Mouse (Mus musculus) embryonic fibroblast, embryonic 13.5 days (primary cell): ENCODE results near the gene Cops7a.

Source experiments
- CTCF ChIP-seq: IDR thresholded peaks from 2 replicates; pipeline ENCODE4 v1.5.1; 2011; ENCODE audit warnings: mild to moderate bottlenecking, control low read depth, low read length, moderate library complexity, borderline replicate concordance; ENCODE audit not compliant: insufficient read depth
- POLR2A ChIP-seq: IDR thresholded peaks from 2 replicates; pipeline ENCODE4 v1.6.1; 2011; ENCODE audit warnings: low read depth, mild to moderate bottlenecking, control low read depth, low read length, moderate library complexity

DNA sequence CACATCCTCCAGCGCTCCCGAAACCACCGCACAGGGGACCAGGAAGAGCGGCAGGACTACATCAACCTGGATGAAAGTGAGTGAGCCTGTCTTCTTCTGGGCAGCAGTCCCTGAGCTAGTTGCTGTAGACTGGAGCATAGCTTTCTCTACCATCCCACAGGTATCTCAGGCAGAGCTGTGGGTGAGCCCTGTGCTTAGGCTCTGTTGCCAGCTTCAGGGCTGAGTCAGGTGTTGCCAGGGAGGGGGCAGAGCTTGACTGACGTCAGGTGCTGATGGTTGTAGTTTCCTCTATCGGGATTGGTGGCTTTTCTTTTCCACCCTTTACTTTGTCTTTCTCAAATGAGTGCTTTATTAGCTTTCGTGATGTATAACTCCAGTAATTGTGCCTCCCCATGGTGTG is 30.7 kb downstream of the Cops7a start:
- TF ChIP-seq CTCF (no peak), POLR2A (no peak)
